Mouse (Mus musculus) E14TG2a.4 (cell line): ENCODE results near the gene Pfkfb1.

Experiments used
- CTCF ChIP-seq: conservative IDR thresholded peaks from 2 replicates; pipeline ENCODE4 v1.5.1; 2014; ENCODE audit warnings: low read length
- POU5F1 ChIP-seq: IDR thresholded peaks from 2 replicates; pipeline ENCODE4 v1.6.1; 2014; ENCODE audit warnings: low read length, borderline replicate concordance

DNA sequence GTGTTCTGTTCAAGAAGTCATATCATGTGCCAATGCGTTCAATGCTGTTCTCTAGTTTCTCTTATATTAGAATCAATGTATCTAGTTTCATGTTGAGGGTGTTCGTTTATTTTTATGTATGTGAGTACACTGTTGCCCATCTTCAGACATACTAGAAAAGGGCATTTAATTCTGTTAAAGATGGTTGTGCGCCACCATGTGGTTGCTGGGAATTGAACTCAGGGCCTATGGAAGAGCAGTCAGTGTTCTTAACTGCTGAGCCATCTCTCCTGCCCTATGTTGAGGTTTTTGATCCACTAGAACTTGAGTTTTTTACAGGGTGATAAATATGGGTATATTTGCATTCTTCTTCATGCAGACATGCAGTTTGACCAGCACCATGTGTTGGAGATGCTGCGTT is 74.8 kb downstream of the Pfkfb1 start:
- TF ChIP-seq CTCF = no peak; the same call in 1 of the 2 replicates
- TF ChIP-seq POU5F1 = no peak
